Mouse (Mus musculus): ENCODE results near the gene Vash2. TPM values are rescaled to one million over a fixed set of nuclear protein-coding genes. Genes with fewer than 3 reads are reported as not detected.

The Vash2 gene
- polyA plus RNA-seq, 1 experiment from 2014 or later, result 72.7 TPM

- Histone ChIP-seq H3K36me3 (no peaks in the 10 kb centered on the region), H3K9me3 (no peaks in the 10 kb centered on the region), H3K27me3 (no peaks in the 10 kb centered on the region), H3K4me3 (peak within 1 kb of the TSS; percentile 93), H3K4me1 (peaks cover 13% of the 10 kb centered on the region), H3K4me2 (replicated peaks) (peak within 1 kb of the TSS; percentile 92), H3K27ac (no peak within 1 kb of the TSS), H3K9ac (peak within 1 kb of the TSS; percentile 86)
- ATAC-seq (ENCODE audit: low FRiP score, low read depth), result peak; percentile 93
- WGBS, result under 1% methylated on average over 47 of the region's 47 CpGs
These were observed 67.5 kb downstream of the Vash2 start, which contains the start of gene Rps6kc1 for GRCm38 (mm10) chr1:190911415-190912123. TSS of gene Rps6kc1 (minus strand) at chr1:190911770.

DNA sequence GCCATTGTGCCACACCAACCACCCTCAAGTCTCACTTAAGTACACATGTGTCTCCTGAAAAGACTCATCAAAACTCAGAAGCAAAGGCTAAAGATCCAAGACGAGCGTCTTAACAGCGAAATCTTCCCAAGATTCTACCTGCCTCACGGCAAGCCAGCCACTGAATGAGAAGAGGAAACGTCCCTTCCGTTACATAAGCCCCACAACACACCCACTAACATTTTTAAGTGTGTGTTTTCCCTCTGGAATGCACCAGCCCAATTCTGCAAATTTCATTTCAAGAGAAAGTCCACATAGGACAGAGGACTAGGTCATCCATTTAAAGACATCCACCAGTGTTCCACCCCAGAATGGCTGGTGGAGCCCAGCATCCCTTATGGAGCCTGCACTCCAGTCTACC, 68.3 kb downstream of the Vash2 start:
- Histone ChIP-seq H3K4me1 (peaks cover 14% of the 10 kb centered on the region), H3K4me3 (peak overlapping the region; percentile 93), H3K4me2 (replicated peaks) (peak overlapping the region; percentile 92), H3K27me3 (no peaks in the 10 kb centered on the region), H3K27ac (no peak overlapping the region), H3K36me3 (no peaks in the 10 kb centered on the region), H3K9ac (peak overlapping the region; percentile 86), H3K9me3 (no peaks in the 10 kb centered on the region)
- 69% methylated on average over 6 of the region's 6 CpGs for WGBS
- no peak for ATAC-seq (ENCODE audit: low FRiP score, low read depth)

- H3K36me3 ChIP-seq, result peaks cover 23% of the 10 kb centered on the region
- ATAC-seq (ENCODE audit: low FRiP score, low read depth), result no peak
- H3K4me1 ChIP-seq, result peaks cover 13% of the 10 kb centered on the region
- no peak overlapping the region for H3K4me2 ChIP-seq (replicated peaks)
- no peak overlapping the region for H3K4me3 ChIP-seq
- no peaks in the 10 kb centered on the region for H3K9me3 ChIP-seq
- H3K9ac ChIP-seq, result no peak overlapping the region
- no peaks in the 10 kb centered on the region for H3K27me3 ChIP-seq
- WGBS, result 88% methylated on average over 16 of the region's 16 CpGs
- H3K27ac ChIP-seq, result no peak overlapping the region
These were observed 74.4 kb downstream of the Vash2 start for GRCm38 (mm10) chr1:190904714-190905113.

GRCm38 (mm10) chr1:190904136-190904535, 75.0 kb downstream of the Vash2 start:
- Histone ChIP-seq H3K36me3 (peaks cover 23% of the 10 kb centered on the region), H3K27me3 (no peaks in the 10 kb centered on the region), H3K9ac (no peak overlapping the region), H3K4me3 (no peak overlapping the region), H3K9me3 (no peaks in the 10 kb centered on the region), H3K4me2 (replicated peaks) (no peak overlapping the region), H3K27ac (no peak overlapping the region), H3K4me1 (peaks cover 19% of the 10 kb centered on the region)
- WGBS, result 87% methylated on average over 3 of the region's 3 CpGs
- ATAC-seq (ENCODE audit: low FRiP score, low read depth), result no peak

DNA sequence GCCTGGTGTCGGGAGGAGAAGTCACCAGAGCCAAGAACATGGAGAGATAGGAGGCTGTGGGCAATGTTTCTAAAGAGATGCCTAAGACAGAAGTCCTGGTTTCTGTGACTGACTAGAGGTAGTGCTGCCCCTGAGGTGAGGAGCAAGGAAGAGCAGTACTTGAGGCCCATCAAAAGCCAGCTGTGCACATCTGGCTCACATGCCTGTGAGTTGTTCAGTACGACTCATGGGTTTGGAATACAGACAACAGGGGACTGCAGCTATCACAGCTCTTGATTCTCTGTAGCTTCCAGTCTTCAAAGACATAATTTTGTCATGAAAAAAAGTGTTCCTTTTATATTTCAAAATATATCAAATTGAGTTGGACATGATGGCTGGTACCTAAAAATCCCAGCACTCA, 78.0 kb downstream of the Vash2 start:
- Histone ChIP-seq H3K36me3 (peaks cover 40% of the 10 kb centered on the region), H3K4me1 (peaks cover 21% of the 10 kb centered on the region), H3K9me3 (no peaks in the 10 kb centered on the region), H3K9ac (no peak overlapping the region), H3K4me3 (no peak overlapping the region), H3K27ac (no peak overlapping the region), H3K27me3 (no peaks in the 10 kb centered on the region), H3K4me2 (replicated peaks) (no peak overlapping the region)
- WGBS, result 70% methylated on average over 2 of the region's 2 CpGs
- ATAC-seq (ENCODE audit: low FRiP score, low read depth), result no peak

DNA sequence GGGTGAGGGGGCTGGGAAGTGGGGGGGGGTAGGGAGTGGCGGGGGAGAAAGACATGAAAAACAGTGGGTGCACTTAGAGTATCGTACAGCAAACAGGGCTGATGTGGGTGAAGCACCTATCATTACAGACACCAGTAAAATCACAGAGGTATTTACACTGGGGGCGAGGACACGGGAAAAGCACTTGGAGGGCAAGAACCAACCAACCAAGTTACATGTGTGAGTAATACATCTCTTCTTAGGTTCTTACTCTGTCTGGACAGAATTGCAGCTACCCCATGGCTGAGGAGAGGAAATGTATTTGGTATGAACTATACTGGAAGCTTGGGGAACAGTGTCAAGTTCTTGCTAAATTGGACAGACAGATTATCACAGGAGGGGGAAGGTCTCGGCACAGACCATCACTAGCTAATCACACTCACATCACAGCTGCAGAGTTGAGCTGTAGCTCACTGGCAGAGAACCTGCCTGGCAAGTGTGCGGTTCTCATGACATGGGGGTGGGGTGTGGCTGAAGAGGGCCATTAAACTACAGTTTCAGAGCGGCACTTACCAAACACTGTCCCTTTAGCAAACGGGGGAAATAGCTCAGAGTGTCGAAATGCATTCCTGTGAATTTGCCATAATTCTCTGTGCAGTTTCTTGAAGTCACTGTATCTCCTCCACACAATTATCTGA, 80.1 kb downstream of the Vash2 start:
- H3K9me3 ChIP-seq, result no peaks in the 10 kb centered on the region
- H3K4me2 ChIP-seq (replicated peaks), result no peak overlapping the region
- ATAC-seq (ENCODE audit: low FRiP score, low read depth), result peak; percentile 48; the same call in 1 of the 2 replicates
- H3K4me3 ChIP-seq, result no peak overlapping the region
- peak overlapping the region; percentile 39; the same call in 1 of the 2 replicates for H3K27ac ChIP-seq
- peaks cover 46% of the 10 kb centered on the region for H3K36me3 ChIP-seq
- WGBS, result 64% methylated on average over 9 of the region's 9 CpGs
- H3K9ac ChIP-seq, result no peak overlapping the region
- H3K4me1 ChIP-seq, result peaks cover 18% of the 10 kb centered on the region
- H3K27me3 ChIP-seq, result no peaks in the 10 kb centered on the region

- Histone ChIP-seq H3K4me3 (no peak overlapping the region), H3K27me3 (no peaks in the 10 kb centered on the region), H3K4me1 (peaks cover 18% of the 10 kb centered on the region), H3K36me3 (peaks cover 40% of the 10 kb centered on the region), H3K9ac (no peak overlapping the region), H3K9me3 (no peaks in the 10 kb centered on the region), H3K4me2 (replicated peaks) (no peak overlapping the region), H3K27ac (peak overlapping the region; percentile 28; the same call in 1 of the 2 replicates)
- 83% methylated on average over 3 of the region's 3 CpGs for WGBS
- no peak for ATAC-seq (ENCODE audit: low FRiP score, low read depth)
These were observed 80.9 kb downstream of the Vash2 start for GRCm38 (mm10) chr1:190898186-190898585.

Other genes with a start within 250 kb of the Vash2 start
- gene Rps6kc1, start 67.5 kb downstream of the Vash2 start, polyA plus RNA-seq (2015; fragmentation: Nextera tagmentation; extraction: Ambion mirVana), result 17.2 and 17.3 TPM in 2 replicates
- gene Angel2, start 54.2 kb downstream of the Vash2 start, polyA plus RNA-seq (2015; fragmentation: Nextera tagmentation; extraction: Ambion mirVana), result 55.1 and 55.3 TPM in 2 replicates
- gene Flvcr1, start 46.9 kb upstream of the Vash2 start, polyA plus RNA-seq (2015; fragmentation: Nextera tagmentation; extraction: Ambion mirVana), result 5.2 and 5.8 TPM in 2 replicates
- not detected in 2 replicates for gene Spata45, start 57.3 kb upstream of the Vash2 start, polyA plus RNA-seq (2015; fragmentation: Nextera tagmentation; extraction: Ambion mirVana)
- gene Tatdn3, start 83.6 kb upstream of the Vash2 start, polyA plus RNA-seq (2015; fragmentation: Nextera tagmentation; extraction: Ambion mirVana), result 15.0 and 15.3 TPM in 2 replicates
- gene Nsl1, start 83.7 kb upstream of the Vash2 start, polyA plus RNA-seq (2015; fragmentation: Nextera tagmentation; extraction: Ambion mirVana), result 22.8 and 24.2 TPM in 2 replicates
- 16.6 and 16.7 TPM in 2 replicates for gene Batf3, start 118.6 kb upstream of the Vash2 start, polyA plus RNA-seq (2015; fragmentation: Nextera tagmentation; extraction: Ambion mirVana)
- not detected in 2 replicates for gene Fam71a, start 185.5 kb upstream of the Vash2 start, polyA plus RNA-seq (2015; fragmentation: Nextera tagmentation; extraction: Ambion mirVana)
- gene Atf3, start 238.7 kb upstream of the Vash2 start, polyA plus RNA-seq (2015; fragmentation: Nextera tagmentation; extraction: Ambion mirVana), result 4.2 and 4.3 TPM in 2 replicates

All from limb, embryonic 13.5 days (tissue).